Mouse (Mus musculus): ENCODE data around the gene Gm11146.

Gene Gm11146

GRCm38 (mm10) chr16:77556446-77557105 lies 45.3 kb downstream of the Gm11146 start:
- in situ Hi-C loops (cut with MboI, MseI) = no loop called here

GRCm38 (mm10) chr16:77551051-77551450 lies 50.8 kb downstream of the Gm11146 start:
- in situ Hi-C loops (cut with MboI, MseI) = no loop called here
